Mouse (Mus musculus): ENCODE measurements around the gene Gm35549. TPM values are rescaled to one million over a fixed set of nuclear protein-coding genes. Genes with fewer than 3 reads are reported as not detected.

Gene Gm35549
- polyA plus RNA-seq (2012; rRNA removed) = not detected in 2 replicates

GRCm38 (mm10) chr9:122843760-122844159 is at the start of gene Gm35549:
TSS of gene Gm35549 (minus strand) at chr9:122844035.

GRCm38 (mm10) chr9:122885385-122885784 is 41.5 kb upstream of the Gm35549 start, which contains the start of gene Zkscan7:
TSS of gene Zkscan7 (plus strand) at chr9:122885685.

DNA sequence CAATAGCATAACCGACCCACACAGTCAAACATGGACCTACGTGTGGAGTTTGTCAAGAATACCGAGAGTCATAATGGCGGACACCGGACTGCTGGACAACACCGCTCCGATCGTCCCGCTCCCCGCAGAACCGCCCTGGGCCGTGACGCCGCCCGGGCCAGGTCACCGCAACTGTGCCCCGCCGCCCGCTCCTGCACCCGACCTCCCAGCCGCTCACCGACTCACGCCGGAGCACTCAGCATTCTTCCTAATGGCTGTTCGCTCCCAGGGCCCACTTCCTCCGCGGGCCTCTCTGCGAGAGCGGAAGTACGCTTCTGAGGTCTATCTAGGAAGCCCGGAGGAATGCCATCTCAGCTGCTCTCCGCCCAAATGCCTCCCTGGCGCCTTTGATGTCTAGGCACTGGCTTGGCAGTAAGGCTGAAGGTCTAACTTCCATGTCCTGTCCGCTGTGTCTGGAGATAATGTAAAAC is 21.9 kb upstream of the Gm35549 start, which contains the start of gene Zfp445:
TSS of gene Zfp445 (minus strand) at position 310 of the 470 bp plus-strand sequence.

GRCm38 (mm10) chr9:122805053-122805844 is 38.6 kb downstream of the Gm35549 start, which contains the start of gene Tcaim:
TSS of gene Tcaim (plus strand) at chr9:122805539.

Other genes starting within 250 kb of the Gm35549 start
- gene Topaz1, start 96.7 kb downstream of the Gm35549 start, polyA plus RNA-seq (2012; rRNA removed) = 0.24 TPM in 1 of 2 replicates, not detected in the other
- gene Tcaim, start 38.5 kb downstream of the Gm35549 start, polyA plus RNA-seq (2012; rRNA removed) = 2.6 and 3.0 TPM in 2 replicates
- 29.6 and 29.7 TPM in 2 replicates for gene Zfp445, start 22.0 kb upstream of the Gm35549 start, polyA plus RNA-seq (2012; rRNA removed)
- gene Zkscan7, start 41.6 kb upstream of the Gm35549 start, polyA plus RNA-seq (2012; rRNA removed) = 3.1 and 3.9 TPM in 2 replicates
- 1.8 and 1.9 TPM in 2 replicates for gene Zfp105, start 79.0 kb upstream of the Gm35549 start, polyA plus RNA-seq (2012; rRNA removed)
- 1.3 and 1.5 TPM in 2 replicates for gene 1110059G10Rik, start 107.0 kb upstream of the Gm35549 start, polyA plus RNA-seq (2012; rRNA removed)
- 1.3 and 6.7 TPM in 2 replicates for gene Kif15, start 107.0 kb upstream of the Gm35549 start, polyA plus RNA-seq (2012; rRNA removed)
- gene Tmem42, start 177.3 kb upstream of the Gm35549 start, polyA plus RNA-seq (2012; rRNA removed) = 28.2 and 34.1 TPM in 2 replicates
- 0.15 and 0.24 TPM in 2 replicates for gene Tgm4, start 190.7 kb upstream of the Gm35549 start, polyA plus RNA-seq (2012; rRNA removed)

Data from ovary, adult 2 months (tissue).